Mouse (Mus musculus) olfactory bulb, adult 2 months (tissue): Measurements from ENCODE around the gene Calcrl. TPM values are rescaled to one million over a fixed set of nuclear protein-coding genes. Genes with fewer than 3 reads are reported as not detected.
"Not testable (repeated sequence)": the region's sequence is repeated elsewhere in the genome, so short reads cannot be mapped to it uniquely, and the experiment has no call there.

Experiments
- H3K27ac ChIP-seq: fragments of 200-500 bp; 2 replicates; pipeline ENCODE4 v1.5.1; 2012; ENCODE audit warnings: low read depth, low read length; ENCODE audit not compliant: insufficient read depth
- H3K4me1 ChIP-seq: fragments of 200-500 bp; 2 replicates; pipeline ENCODE4 v1.6.1; 2012; ENCODE audit warnings: low read length; ENCODE audit not compliant: control insufficient read depth, insufficient read depth
- H3K4me3 ChIP-seq: fragments of 200-500 bp; 2 replicates; pipeline ENCODE4 v1.5.1; 2012; ENCODE audit warnings: mild to moderate bottlenecking, low read depth, low read length, moderate library complexity; ENCODE audit not compliant: insufficient read depth
- CTCF ChIP-seq: fragments of 200-500 bp; IDR thresholded peaks from 2 replicates; pipeline ENCODE4 v1.5.1; 2012; ENCODE audit warnings: low read depth, mild to moderate bottlenecking, low read length, moderate library complexity; ENCODE audit not compliant: insufficient read depth
- POLR2A ChIP-seq: fragments of 200-500 bp; IDR thresholded peaks from 2 replicates; pipeline ENCODE4 v1.6.1; 2012; ENCODE audit warnings: mild to moderate bottlenecking, low read depth, low read length, moderate library complexity; ENCODE audit not compliant: insufficient read depth
- WGBS: fragments of 180-500 bp; shearing (Covaris S2); methylation state at CpG from one replicate; pipeline ENCODE4 v1.1.7; 2018; 5-methylcytosine and 5-hydroxymethylcytosine counted together
- polyA plus RNA-seq: library from polyadenylated mRNA; stranded (reverse); fragments of >200 nt; gene quantifications from 2 replicates; pipeline ENCODE4 v1.2.4, GENCODE M21; 2012; ENCODE audit warnings: low replicate concordance; ENCODE audit not compliant: missing spikeins, insufficient read depth, insufficient read length

Gene Calcrl
- polyA plus RNA-seq, 1 experiment: not detected

- Histone ChIP-seq H3K4me1 (no peaks in the 10 kb centered on the region), H3K27ac (no peak overlapping the region), H3K4me3 (no peak overlapping the region)
- WGBS: 94% methylated on average over 3 of the region's 3 CpGs
- no peak for TF ChIP-seq CTCF
- no peak for TF ChIP-seq POLR2A
Measured at GRCm38 (mm10) chr2:84402713-84403112, 22.5 kb downstream of the Calcrl start.

GRCm38 (mm10) chr2:84396557-84396956, 28.7 kb downstream of the Calcrl start:
- 76% methylated on average over 4 of the region's 4 CpGs for WGBS
- no peak for TF ChIP-seq CTCF
- TF ChIP-seq POLR2A: no peak
- Histone ChIP-seq H3K4me1 (no peaks in the 10 kb centered on the region), H3K4me3 (no peak overlapping the region), H3K27ac (no peak overlapping the region)

GRCm38 (mm10) chr2:84393236-84393635, 32.0 kb downstream of the Calcrl start:
- Histone ChIP-seq H3K4me1 (no peaks in the 10 kb centered on the region), H3K27ac (no peak overlapping the region), H3K4me3 (no peak overlapping the region)
- 94% methylated on average over 4 of the region's 4 CpGs for WGBS
- TF ChIP-seq POLR2A: no peak
- TF ChIP-seq CTCF: no peak

- Histone ChIP-seq H3K4me3 (no peak overlapping the region), H3K27ac (no peak overlapping the region), H3K4me1 (no peaks in the 10 kb centered on the region)
- TF ChIP-seq POLR2A: no peak
- TF ChIP-seq CTCF: no peak
Measured at GRCm38 (mm10) chr2:84389075-84389474, 36.1 kb downstream of the Calcrl start.

- not testable (repeated sequence) for H3K27ac ChIP-seq, H3K4me3 ChIP-seq, H3K4me1 ChIP-seq
- WGBS: 83% methylated on average over 14 of the region's 14 CpGs
Measured at GRCm38 (mm10) chr2:84388537-84388936, 36.7 kb downstream of the Calcrl start.

GRCm38 (mm10) chr2:84388023-84388416, 37.2 kb downstream of the Calcrl start:
- TF ChIP-seq POLR2A: no peak
- TF ChIP-seq CTCF: no peak
- Histone ChIP-seq H3K4me1 (no peaks in the 10 kb centered on the region), H3K27ac (no peak overlapping the region), H3K4me3 (no peak overlapping the region)
- 85% methylated on average over 7 of the region's 7 CpGs for WGBS

GRCm38 (mm10) chr2:84387394-84388022, 37.7 kb downstream of the Calcrl start:
- WGBS: 78% methylated on average over 11 of the region's 11 CpGs
- Histone ChIP-seq H3K4me1 (no peaks in the 10 kb centered on the region), H3K27ac (no peak overlapping the region), H3K4me3 (peak overlapping the region; percentile 5; the same call in 1 of the 2 replicates)
- TF ChIP-seq POLR2A (no peak), CTCF (no peak)

GRCm38 (mm10) chr2:84386563-84387393, 38.4 kb downstream of the Calcrl start:
- Histone ChIP-seq H3K4me1 (no peaks in the 10 kb centered on the region), H3K4me3 (peak overlapping the region; percentile 5; the same call in 1 of the 2 replicates), H3K27ac (no peak overlapping the region)
- no peak for TF ChIP-seq POLR2A
- no peak for TF ChIP-seq CTCF
- 34% methylated on average over 18 of the region's 18 CpGs for WGBS

GRCm38 (mm10) chr2:84384911-84385693, 40.1 kb downstream of the Calcrl start:
- TF ChIP-seq POLR2A (no peak), CTCF (no peak)

More at GRCm38 (mm10) chr2:84384911-84385693, 40.1 kb downstream of the Calcrl start:
- H3K4me3 ChIP-seq: no peak overlapping the region
- 67% methylated on average over 6 of the region's 6 CpGs for WGBS
- H3K4me1 ChIP-seq: no peaks in the 10 kb centered on the region
- H3K27ac ChIP-seq: no peak overlapping the region
